Mouse (Mus musculus): ENCODE results near the gene Cma1. TPM values are rescaled to one million over a fixed set of nuclear protein-coding genes. Genes with fewer than 3 reads are reported as not detected.

Cma1 gene
- polyA plus RNA-seq, 1 experiment from 2014 or later = not detected

DNA sequence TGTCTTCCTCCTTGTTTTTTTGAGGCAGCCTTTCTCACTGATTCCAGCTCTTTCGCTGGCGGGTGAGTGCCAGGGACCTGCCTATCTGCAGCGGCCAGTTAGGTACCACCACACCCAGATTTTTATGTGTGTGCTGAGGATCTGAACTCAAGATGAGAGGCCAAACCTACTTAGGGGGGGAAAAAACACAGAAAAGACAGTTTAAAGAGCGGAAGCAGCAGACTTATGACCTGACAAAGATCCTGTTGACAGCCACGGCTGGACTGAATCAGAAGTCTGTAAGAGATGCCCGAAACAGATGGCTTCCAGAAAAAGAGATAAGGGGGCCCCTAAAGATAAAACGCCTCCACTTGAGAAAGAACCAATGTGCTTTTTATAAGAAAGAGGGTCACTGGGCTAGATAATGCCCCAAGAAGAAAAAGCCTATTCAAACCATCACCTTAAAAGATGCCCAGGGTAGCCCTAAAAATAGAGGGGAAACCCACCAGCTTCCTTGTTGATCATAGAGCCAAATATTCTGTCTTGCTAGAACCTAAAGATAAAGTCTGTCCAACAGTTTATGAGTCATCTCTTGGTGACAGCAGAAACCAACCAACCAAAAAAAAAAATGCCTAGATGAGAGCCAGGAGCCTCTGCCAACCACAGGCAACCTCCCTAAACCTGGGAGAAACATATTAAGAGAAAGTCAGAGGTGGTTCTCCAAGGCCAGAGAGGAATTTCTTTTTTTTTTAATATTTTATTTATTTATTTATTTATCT lies 21.8 kb downstream of the Cma1 start:
- Histone ChIP-seq H3K9ac (no peak overlapping the region), H3K9me3 (replicated peaks) (no peaks in the 10 kb centered on the region), H3K4me2 (replicated peaks) (no peak overlapping the region), H3K27me3 (peaks cover 6% of the 10 kb centered on the region; the same call in 1 of the 2 replicates), H3K27ac (no peak overlapping the region), H3K4me1 (no peaks in the 10 kb centered on the region), H3K36me3 (no peaks in the 10 kb centered on the region), H3K4me3 (no peak overlapping the region)
- ATAC-seq (ENCODE audit: low FRiP score) = no peak
- 79% methylated on average over 7 of the region's 7 CpGs for WGBS

DNA sequence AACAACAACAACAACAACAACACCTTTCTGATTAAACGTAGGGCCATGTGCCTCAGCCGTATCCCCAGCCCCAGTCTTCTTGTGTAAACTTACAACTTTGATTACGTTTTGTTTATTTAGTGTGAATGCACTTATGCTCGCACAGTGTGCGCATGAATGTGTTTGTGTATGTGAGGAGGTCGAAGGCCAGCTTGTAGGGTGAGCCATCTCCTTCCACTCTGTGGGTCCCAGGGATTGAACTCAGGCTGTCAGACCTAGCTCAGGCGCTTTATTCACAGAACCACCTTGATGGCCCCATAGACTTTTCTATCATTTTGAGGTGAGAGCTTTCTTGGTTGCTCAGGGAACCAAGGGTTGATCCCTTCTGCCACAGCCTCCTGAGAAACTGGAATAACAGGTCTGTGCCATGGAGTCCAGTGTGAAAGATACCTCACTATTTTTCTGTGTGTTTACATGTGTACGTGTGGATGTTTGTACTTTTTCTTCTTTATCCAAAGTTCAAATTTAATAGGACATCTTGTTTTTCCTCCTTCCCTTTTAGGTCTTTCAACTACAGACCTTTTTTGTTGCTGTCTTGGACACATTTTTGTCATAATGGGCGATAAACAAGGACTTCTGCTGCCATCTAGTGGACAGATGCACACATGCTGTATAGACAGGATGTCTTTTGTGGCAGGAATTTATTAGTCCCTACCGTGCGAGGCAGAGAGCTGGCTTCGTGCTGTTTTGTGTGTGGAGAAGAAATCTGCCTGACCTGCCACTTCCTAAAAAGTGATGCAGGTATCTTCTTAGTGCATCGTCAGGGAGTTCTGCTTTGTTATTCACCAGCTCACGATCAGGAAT lies 26.0 kb downstream of the Cma1 start:
- H3K9me3 ChIP-seq (replicated peaks) = no peaks in the 10 kb centered on the region
- ATAC-seq (ENCODE audit: low FRiP score) = peak; percentile 88
- 41% methylated on average over 14 of the region's 14 CpGs for WGBS
- H3K9ac ChIP-seq = no peak overlapping the region
- no peak overlapping the region for H3K27ac ChIP-seq
- H3K36me3 ChIP-seq = no peaks in the 10 kb centered on the region
- no peak overlapping the region for H3K4me3 ChIP-seq
- H3K4me1 ChIP-seq = no peaks in the 10 kb centered on the region
- peaks cover 6% of the 10 kb centered on the region; the same call in 1 of the 2 replicates for H3K27me3 ChIP-seq
- H3K4me2 ChIP-seq (replicated peaks) = peak overlapping the region; percentile 31; the same call in 1 of the 2 replicates

DNA sequence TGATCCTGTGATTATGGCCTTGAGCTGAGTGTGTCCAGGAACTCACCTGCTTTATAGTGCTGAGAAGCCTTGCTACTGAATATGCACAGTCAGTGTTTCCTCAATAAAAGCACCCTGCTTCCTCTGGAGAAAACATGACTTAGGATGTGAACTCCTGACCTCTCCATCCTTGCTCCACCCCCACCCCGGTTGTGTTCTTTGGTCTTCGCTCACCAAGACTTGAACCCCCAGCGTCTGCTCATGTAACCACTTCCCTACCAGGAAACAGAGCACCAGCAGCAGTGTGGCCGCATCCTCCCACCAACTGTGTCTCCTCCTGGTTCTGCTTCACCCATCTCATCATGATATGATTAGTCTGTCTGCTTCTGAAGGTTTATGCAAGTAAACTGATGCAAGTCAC lies 31.1 kb downstream of the Cma1 start:
- H3K4me1 ChIP-seq = no peaks in the 10 kb centered on the region
- H3K9ac ChIP-seq = no peak overlapping the region
- H3K9me3 ChIP-seq (replicated peaks) = no peaks in the 10 kb centered on the region
- H3K27me3 ChIP-seq = no peaks in the 10 kb centered on the region
- H3K27ac ChIP-seq = no peak overlapping the region
- ATAC-seq (ENCODE audit: low FRiP score) = no peak
- no peak overlapping the region for H3K4me2 ChIP-seq (replicated peaks)
- no peak overlapping the region for H3K4me3 ChIP-seq
- H3K36me3 ChIP-seq = no peaks in the 10 kb centered on the region
- WGBS = 48% methylated on average over 4 of the region's 4 CpGs

DNA sequence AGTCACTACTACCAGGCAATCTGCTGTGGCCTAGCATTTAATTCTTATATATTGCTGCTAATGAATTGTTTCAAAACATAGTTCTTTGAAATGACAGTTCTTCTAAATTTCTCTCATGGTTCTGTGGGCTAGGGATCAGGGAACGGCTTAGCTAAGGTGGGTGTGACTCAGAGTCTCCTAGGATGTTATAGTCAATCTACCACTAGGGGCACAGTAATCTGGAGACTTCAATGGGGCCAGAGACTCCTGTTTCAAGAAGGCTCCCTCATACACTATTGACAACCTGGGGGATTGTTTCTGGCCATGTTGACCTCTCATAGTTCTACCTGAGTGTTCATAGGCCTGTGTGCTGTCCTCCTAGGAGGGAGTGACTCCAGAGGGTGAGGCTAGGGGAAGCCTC lies 39.0 kb downstream of the Cma1 start:
- H3K9ac ChIP-seq = no peak overlapping the region
- H3K4me3 ChIP-seq = no peak overlapping the region
- H3K4me2 ChIP-seq (replicated peaks) = no peak overlapping the region
- H3K27ac ChIP-seq = no peak overlapping the region
- ATAC-seq (ENCODE audit: low FRiP score) = no peak
- no peaks in the 10 kb centered on the region for H3K27me3 ChIP-seq
- no peaks in the 10 kb centered on the region for H3K36me3 ChIP-seq
- H3K9me3 ChIP-seq (replicated peaks) = no peaks in the 10 kb centered on the region
- 35% methylated on average over 1 of the region's 1 CpGs for WGBS
- H3K4me1 ChIP-seq = peaks cover 6% of the 10 kb centered on the region

DNA sequence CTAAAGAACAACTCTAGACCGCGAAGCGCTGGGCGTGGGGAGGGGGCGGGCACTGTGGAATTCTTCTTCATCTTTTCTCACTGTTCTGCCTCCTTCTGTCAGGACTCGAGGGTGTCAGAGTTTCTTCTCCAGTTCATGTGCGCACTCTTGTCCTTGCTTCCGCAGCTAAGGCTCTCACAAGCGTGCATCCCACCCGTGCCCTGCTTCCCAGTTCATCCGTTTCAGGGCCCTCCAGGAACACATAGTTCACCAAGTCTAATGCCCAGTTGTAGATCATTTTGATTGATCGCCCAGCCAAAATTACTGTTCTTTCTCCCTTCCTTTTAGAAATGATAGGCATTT lies 44.1 kb downstream of the Cma1 start:
- H3K27ac ChIP-seq = peak overlapping the region; percentile 65
- peak overlapping the region; percentile 75 for H3K9ac ChIP-seq
- no peak; the same call in 1 of the 2 replicates for ATAC-seq (ENCODE audit: low FRiP score)
- H3K9me3 ChIP-seq (replicated peaks) = no peaks in the 10 kb centered on the region
- 9% methylated on average over 12 of the region's 12 CpGs for WGBS
- H3K27me3 ChIP-seq = no peaks in the 10 kb centered on the region
- H3K36me3 ChIP-seq = peaks cover 24% of the 10 kb centered on the region
- peak overlapping the region; percentile 82 for H3K4me2 ChIP-seq (replicated peaks)
- peak overlapping the region; percentile 49 for H3K4me3 ChIP-seq
- peaks cover 14% of the 10 kb centered on the region for H3K4me1 ChIP-seq

DNA sequence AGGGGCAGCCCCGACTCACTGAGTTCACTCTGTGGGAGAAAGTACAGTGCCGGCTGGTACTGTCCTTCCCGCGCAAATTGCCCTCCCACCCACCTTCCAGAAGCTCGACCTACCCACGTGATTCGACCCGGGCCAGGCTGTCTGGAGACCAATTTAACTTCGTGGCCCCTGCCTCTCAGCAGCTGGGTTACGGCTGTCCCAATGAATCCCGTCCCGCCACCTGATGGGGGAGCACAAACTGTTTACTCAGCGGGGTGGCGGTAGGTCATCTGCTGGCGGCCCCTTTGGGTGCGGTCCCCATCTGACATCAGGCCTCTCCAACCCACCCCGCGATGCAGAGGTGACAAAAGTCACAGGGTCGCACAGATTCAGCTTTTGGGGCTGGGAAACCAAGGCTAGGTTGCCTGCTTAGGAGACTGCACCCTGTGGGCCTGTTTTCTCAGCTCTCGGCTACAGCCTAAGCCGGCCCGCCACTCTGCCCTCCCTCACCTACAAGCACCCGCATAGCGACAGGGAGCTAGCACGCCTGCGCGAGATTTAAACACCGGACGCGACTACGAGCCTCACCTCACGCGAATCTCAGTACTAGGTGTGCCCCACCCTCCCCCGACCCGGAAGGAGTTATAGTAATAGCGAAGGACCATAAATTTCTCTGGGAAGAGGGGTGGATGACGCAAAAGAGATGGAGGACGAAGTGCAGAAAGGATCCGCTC lies 44.6 kb downstream of the Cma1 start, which contains the start of gene Sdr39u1:
TSS of gene Sdr39u1 (minus strand) at position 593 of the 713 bp plus-strand sequence.
- Histone ChIP-seq H3K36me3 (peaks cover 30% of the 10 kb centered on the region), H3K4me3 (peak within 1 kb of the TSS; percentile 49), H3K9ac (peak within 1 kb of the TSS; percentile 75), H3K27me3 (no peaks in the 10 kb centered on the region), H3K9me3 (replicated peaks) (no peaks in the 10 kb centered on the region), H3K4me2 (replicated peaks) (peak within 1 kb of the TSS; percentile 82), H3K4me1 (peaks cover 14% of the 10 kb centered on the region), H3K27ac (peak within 1 kb of the TSS; percentile 65)
- WGBS = 4% methylated on average over 39 of the region's 39 CpGs
- peak; percentile 94 for ATAC-seq (ENCODE audit: low FRiP score)

DNA sequence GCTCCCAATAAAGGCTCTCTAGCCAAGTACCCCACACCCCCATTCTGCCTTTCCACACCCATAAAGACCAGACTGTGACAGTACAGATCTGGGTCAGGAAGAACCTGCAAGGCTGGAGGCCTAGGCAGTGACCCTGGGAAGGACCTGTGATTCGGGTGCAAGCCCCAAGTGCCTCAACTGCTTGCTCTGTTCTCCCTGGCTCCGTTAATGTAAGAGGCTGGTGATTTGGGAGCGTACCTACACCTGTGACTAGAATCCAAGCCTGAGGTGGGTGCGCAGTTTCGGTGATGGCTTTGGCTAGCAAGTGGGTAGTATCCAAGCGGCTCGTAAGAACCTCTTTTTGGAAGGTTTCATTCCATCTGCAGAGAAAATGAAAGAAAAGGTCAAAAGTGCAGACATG lies 45.5 kb downstream of the Cma1 start:
- Histone ChIP-seq H3K9ac (0 out of 2 replicates have a peak overlapping the region, but pooled peaks have one; percentile 75), H3K27ac (no peak overlapping the region), H3K4me3 (no peak overlapping the region)

DNA sequence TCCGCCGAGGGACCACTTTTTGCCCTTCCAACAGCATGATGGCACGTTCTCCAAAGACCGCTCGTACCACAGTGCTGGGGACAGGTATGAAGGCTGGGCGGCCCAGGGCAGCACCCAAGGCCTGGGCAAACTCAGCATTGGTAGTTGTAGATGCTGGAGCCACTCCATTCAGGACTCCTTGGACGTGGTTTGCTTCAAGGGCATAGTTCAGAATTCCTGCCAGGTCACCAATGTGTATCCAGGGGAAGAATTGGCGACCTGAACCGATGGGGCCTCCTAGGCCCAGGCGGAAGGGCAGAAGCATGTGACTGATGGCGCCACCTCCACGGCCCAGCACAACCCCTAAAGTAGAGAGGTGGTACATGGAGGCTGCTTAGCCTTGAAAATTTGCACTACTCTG lies 46.8 kb downstream of the Cma1 start:
- no peak overlapping the region for H3K4me2 ChIP-seq (replicated peaks)
- H3K4me1 ChIP-seq = peaks cover 14% of the 10 kb centered on the region
- WGBS = 95% methylated on average over 12 of the region's 12 CpGs
- H3K9ac ChIP-seq = no peak overlapping the region; the same call in 1 of the 2 replicates
- H3K36me3 ChIP-seq = peaks cover 42% of the 10 kb centered on the region
- H3K4me3 ChIP-seq = no peak overlapping the region
- no peaks in the 10 kb centered on the region for H3K27me3 ChIP-seq
- ATAC-seq (ENCODE audit: low FRiP score) = no peak
- no peak overlapping the region for H3K27ac ChIP-seq
- no peaks in the 10 kb centered on the region for H3K9me3 ChIP-seq (replicated peaks)

More for the DNA sequence above, 45.5 kb downstream of the Cma1 start:
- Histone ChIP-seq H3K36me3 (peaks cover 39% of the 10 kb centered on the region), H3K9me3 (replicated peaks) (no peaks in the 10 kb centered on the region), H3K4me1 (peaks cover 14% of the 10 kb centered on the region), H3K4me2 (replicated peaks) (peak overlapping the region; percentile 82; the same call in 1 of the 2 replicates), H3K27me3 (no peaks in the 10 kb centered on the region)
- no peak for ATAC-seq (ENCODE audit: low FRiP score)
- WGBS = 88% methylated on average over 7 of the region's 7 CpGs

Other genes starting within 250 kb of the Cma1 start
- gene Tgm1, start 230.7 kb downstream of the Cma1 start, polyA plus RNA-seq (2016; fragmentation: Nextera tagmentation; extraction: Ambion mirVana) = 0.48 and 0.90 TPM in 2 replicates
- gene Rabggta, start 222.4 kb downstream of the Cma1 start, polyA plus RNA-seq (2016; fragmentation: Nextera tagmentation; extraction: Ambion mirVana) = 36.6 and 38.1 TPM in 2 replicates
- 73.2 and 75.0 TPM in 2 replicates for gene Dhrs1, start 199.0 kb downstream of the Cma1 start, polyA plus RNA-seq (2016; fragmentation: Nextera tagmentation; extraction: Ambion mirVana)
- 42.0 and 47.5 TPM in 2 replicates for gene Nop9, start 199.0 kb downstream of the Cma1 start, polyA plus RNA-seq (2016; fragmentation: Nextera tagmentation; extraction: Ambion mirVana)
- gene Cideb, start 186.2 kb downstream of the Cma1 start, polyA plus RNA-seq (2016; fragmentation: Nextera tagmentation; extraction: Ambion mirVana) = 0.36 and 0.56 TPM in 2 replicates
- gene Ltb4r2, start 183.2 kb downstream of the Cma1 start, polyA plus RNA-seq (2016; fragmentation: Nextera tagmentation; extraction: Ambion mirVana) = 0.36 and 0.57 TPM in 2 replicates
- 0.72 TPM in 1 of 2 replicates, not detected in the other for gene Ltb4r1, start 178.7 kb downstream of the Cma1 start, polyA plus RNA-seq (2016; fragmentation: Nextera tagmentation; extraction: Ambion mirVana)
- 15.7 and 19.5 TPM in 2 replicates for gene Adcy4, start 160.6 kb downstream of the Cma1 start, polyA plus RNA-seq (2016; fragmentation: Nextera tagmentation; extraction: Ambion mirVana)
- 10.8 and 13.5 TPM in 2 replicates for gene Ripk3, start 155.8 kb downstream of the Cma1 start, polyA plus RNA-seq (2016; fragmentation: Nextera tagmentation; extraction: Ambion mirVana)
- 42.4 and 45.2 TPM in 2 replicates for gene Nfatc4, start 121.5 kb downstream of the Cma1 start, polyA plus RNA-seq (2016; fragmentation: Nextera tagmentation; extraction: Ambion mirVana)
- 30.4 and 35.8 TPM in 2 replicates for gene Nynrin, start 90.7 kb downstream of the Cma1 start, polyA plus RNA-seq (2016; fragmentation: Nextera tagmentation; extraction: Ambion mirVana)
- gene Cbln3, start 60.3 kb downstream of the Cma1 start, polyA plus RNA-seq (2016; fragmentation: Nextera tagmentation; extraction: Ambion mirVana) = 0.05 and 0.35 TPM in 2 replicates
- gene Khnyn, start 59.7 kb downstream of the Cma1 start, polyA plus RNA-seq (2016; fragmentation: Nextera tagmentation; extraction: Ambion mirVana) = 22.4 and 23.5 TPM in 2 replicates
- gene Sdr39u1, start 44.4 kb downstream of the Cma1 start, polyA plus RNA-seq (2016; fragmentation: Nextera tagmentation; extraction: Ambion mirVana) = 63.5 and 68.3 TPM in 2 replicates
- not detected in 2 replicates for gene Cma2, start 6.3 kb upstream of the Cma1 start, polyA plus RNA-seq (2016; fragmentation: Nextera tagmentation; extraction: Ambion mirVana)
- not detected in 2 replicates for gene Mcpt1, start 73.3 kb upstream of the Cma1 start, polyA plus RNA-seq (2016; fragmentation: Nextera tagmentation; extraction: Ambion mirVana)
- not detected in 2 replicates for gene Mcpt9, start 85.8 kb upstream of the Cma1 start, polyA plus RNA-seq (2016; fragmentation: Nextera tagmentation; extraction: Ambion mirVana)
- not detected in 2 replicates for gene Mcpt2, start 97.4 kb upstream of the Cma1 start, polyA plus RNA-seq (2016; fragmentation: Nextera tagmentation; extraction: Ambion mirVana)
- gene Mcpt4, start 117.6 kb upstream of the Cma1 start, polyA plus RNA-seq (2016; fragmentation: Nextera tagmentation; extraction: Ambion mirVana) = not detected in 2 replicates
- gene Mcpt8, start 140.6 kb upstream of the Cma1 start, polyA plus RNA-seq (2016; fragmentation: Nextera tagmentation; extraction: Ambion mirVana) = not detected in 2 replicates
- not detected in 2 replicates for gene Ctsg, start 157.9 kb upstream of the Cma1 start, polyA plus RNA-seq (2016; fragmentation: Nextera tagmentation; extraction: Ambion mirVana)
- not detected in 2 replicates for gene Gzme, start 175.9 kb upstream of the Cma1 start, polyA plus RNA-seq (2016; fragmentation: Nextera tagmentation; extraction: Ambion mirVana)
- not detected in 2 replicates for gene Gzmd, start 187.9 kb upstream of the Cma1 start, polyA plus RNA-seq (2016; fragmentation: Nextera tagmentation; extraction: Ambion mirVana)
- not detected in 2 replicates for gene Gzmg, start 214.9 kb upstream of the Cma1 start, polyA plus RNA-seq (2016; fragmentation: Nextera tagmentation; extraction: Ambion mirVana)
- gene Gzmn, start 229.9 kb upstream of the Cma1 start, polyA plus RNA-seq (2016; fragmentation: Nextera tagmentation; extraction: Ambion mirVana) = not detected in 2 replicates

All from hindbrain, embryonic 12.5 days (tissue).